Comparison of ENCODE assay signal across 9 mouse cellular contexts in the genomic region with DNA sequence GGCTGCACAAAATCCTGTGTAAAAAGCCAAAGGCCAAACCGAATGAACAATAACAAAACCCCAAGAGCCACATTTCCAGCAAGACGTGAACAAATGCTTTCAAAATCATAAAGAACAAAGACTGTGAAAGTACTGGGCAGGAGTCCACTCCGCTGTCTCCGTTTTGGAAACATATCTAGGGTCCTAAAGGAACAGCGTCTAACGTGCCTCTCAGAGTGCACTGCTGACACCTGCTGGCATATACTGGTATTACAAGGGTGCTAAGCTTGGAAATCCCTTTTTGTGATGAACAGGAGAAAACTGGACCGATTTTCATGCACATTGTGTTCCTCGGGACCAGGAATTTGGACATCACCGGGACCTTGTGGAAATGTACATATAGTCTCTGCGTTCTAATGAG. TPM values are rescaled to one million over a fixed set of nuclear protein-coding genes. Genes with fewer than 3 reads are reported as not detected.
A peak's percentile ranks its signal among the peaks of the same experiment; 100 is the strongest.
DNase-seq lines count a peak whose midpoint lies in the region; ATAC-seq lines count a peak whose summit lies in the region.
"Had no signal": no experiment of that assay in that cellular context is flagged by ENCODE, and none has a peak within 500 bp of the region (broad histone marks: within the 10 kb centered on the region; RNA-seq: fewer than 3 reads in every experiment).

No protein-coding gene starts in this region.

- H3K27ac ChIP-seq in liver, embryonic 13.5 days, result no peak overlapping the region
- H3K27ac ChIP-seq: limb, embryonic 15.5 days had no signal

- no peaks in the 10 kb centered on the region for H3K4me1 ChIP-seq in liver, embryonic 13.5 days (replicated peaks)
- H3K4me1 ChIP-seq: limb, embryonic 15.5 days had no signal

- no peaks in the 10 kb centered on the region for H3K27me3 ChIP-seq in liver, embryonic 13.5 days
- H3K27me3 ChIP-seq: limb, embryonic 15.5 days had no signal

- H3K36me3 ChIP-seq in liver, embryonic 13.5 days, result no peaks in the 10 kb centered on the region
- H3K36me3 ChIP-seq: limb, embryonic 15.5 days had no signal

- no peaks in the 10 kb centered on the region for H3K9me3 ChIP-seq in liver, embryonic 13.5 days (replicated peaks)
- H3K9me3 ChIP-seq: limb, embryonic 15.5 days had no signal

- H3K4me3 ChIP-seq in liver, embryonic 13.5 days (replicated peaks), result no peak overlapping the region
- H3K4me3 ChIP-seq: limb, embryonic 15.5 days had no signal

- no peak for ATAC-seq in liver, embryonic 13.5 days (ENCODE audit: low read depth)

- no peak overlapping the region for H3K4me2 ChIP-seq in liver, embryonic 13.5 days
- H3K4me2 ChIP-seq: limb, embryonic 15.5 days had no signal

- WGBS in liver, embryonic 13.5 days (ENCODE audit: insufficient replicate concordance), result 19% methylated on average over 10 of the region's 10 CpGs

- no peak overlapping the region for H3K9ac ChIP-seq in liver, embryonic 13.5 days
- H3K9ac ChIP-seq: limb, embryonic 15.5 days had no signal

- DNase-seq in CD4-positive, CD25-positive, alpha-beta regulatory T cell, adult 2 months (ENCODE audit: low read depth, low spot score), result peak; percentile 86
- peak; percentile 61 for DNase-seq in Muller cell, postnatal 12 days (ENCODE audit: inconsistent ontology term)
- peak; percentile 90 for DNase-seq in cerebellum, adult 8-10 months
- peak; percentile 33 to 92 for DNase-seq in frontal cortex, adult 2 months (ENCODE audit: extremely low spot score in 1 of 2, low spot score in 1 of 2)
- peak; percentile 48 to 80 for DNase-seq in kidney, adult 8-10 months
- DNase-seq in liver, embryonic 13.5 days, result peak; percentile 49
- DNase-seq in right cerebral cortex, adult 2 months (ENCODE audit: low spot score in 2 of 2), result peak; percentile 80 to 88
- peak; percentile 86 for DNase-seq in urinary bladder, postnatal 25 days (ENCODE audit: low spot score)

RNA-seq across cellular contexts. Expression of a gene that starts 24.1 kb away (rescaled TPM):
- polyA plus RNA-seq in frontal cortex, adult 2 months (2012; rRNA removed), result 43.7 and 49.1 TPM in 2 replicates
- polyA plus RNA-seq in liver, embryonic 13.5 days (2015; fragmentation: Nextera tagmentation; extraction: Ambion mirVana), result 4.8 and 5.5 TPM in 2 replicates

RNA-seq across cellular contexts. Expression of a gene that starts 52.9 kb away (rescaled TPM):
- polyA plus RNA-seq in frontal cortex, adult 2 months (2012; rRNA removed), result 794 and 821 TPM in 2 replicates
- 1,329 and 1,400 TPM in 2 replicates for polyA plus RNA-seq in liver, embryonic 13.5 days (2015; fragmentation: Nextera tagmentation; extraction: Ambion mirVana)
